Comparison of ENCODE assay signal across 14 mouse cellular contexts in genomic region chr5:24813005-24813404, GRCm38 (mm10). TPM values are rescaled to one million over a fixed set of nuclear protein-coding genes. Genes with fewer than 3 reads are reported as not detected.
DNase-seq lines count a peak whose midpoint lies in the region; ATAC-seq and TF ChIP-seq lines count a peak whose summit lies in the region.
"Had no signal": no experiment of that assay in that cellular context is flagged by ENCODE, and none has a peak within 500 bp of the region (broad histone marks: within the 10 kb centered on the region; RNA-seq: fewer than 3 reads in every experiment).

No protein-coding gene starts in this region.

- H3K36me3 ChIP-seq in kidney, embryonic 16.5 days (ENCODE audit: insufficient read depth, low read length), result peaks cover 50% of the 10 kb centered on the region
- H3K36me3 ChIP-seq in stomach, embryonic 16.5 days (ENCODE audit: control insufficient read depth, insufficient read depth, low read length), result peaks cover 24% of the 10 kb centered on the region; the same call in 1 of the 2 replicates
- peaks cover 26% of the 10 kb centered on the region for H3K36me3 ChIP-seq in stomach, postnatal 0 days (ENCODE audit: control insufficient read depth, insufficient read depth, low read length)
- peaks cover 75% of the 10 kb centered on the region for H3K36me3 ChIP-seq in forebrain, embryonic 13.5 days (ENCODE audit: poor library complexity, severe bottlenecking)

- H3K27ac ChIP-seq in kidney, embryonic 16.5 days (ENCODE audit: low read length), result peak overlapping the region; percentile 53; the same call in 1 of the 2 replicates
- peak overlapping the region; percentile 12; the same call in 1 of the 2 replicates for H3K27ac ChIP-seq in stomach, embryonic 16.5 days (ENCODE audit: low read length)
- H3K27ac ChIP-seq in stomach, postnatal 0 days (replicated peaks), result no peak overlapping the region
- no peak overlapping the region for H3K27ac ChIP-seq in forebrain, embryonic 13.5 days
- H3K27ac ChIP-seq: embryonic facial prominence, embryonic 13.5 days; heart, adult 2 months; liver, embryonic 15.5 days had no signal

- DNase-seq in kidney, adult 18-20 months, result no peak
- DNase-seq in stomach, postnatal 0 days (ENCODE audit: low spot score), result no peak
- DNase-seq in kidney, postnatal 10 days, result peak; percentile 56
- no peak for DNase-seq in frontal cortex, postnatal 10 days (ENCODE audit: low spot score in 2 of 2)
- DNase-seq: cerebellum, adult 8-10 months; heart, adult 2 months; spleen, adult 18-20 months had no signal

- no peaks in the 10 kb centered on the region for H3K9me3 ChIP-seq in kidney, embryonic 16.5 days (ENCODE audit: low read length)
- H3K9me3 ChIP-seq in stomach, embryonic 16.5 days (replicated peaks; ENCODE audit: control insufficient read depth, low read length), result no peaks in the 10 kb centered on the region
- H3K9me3 ChIP-seq in stomach, postnatal 0 days (ENCODE audit: control insufficient read depth, low read length), result no peaks in the 10 kb centered on the region
- no peaks in the 10 kb centered on the region for H3K9me3 ChIP-seq in forebrain, embryonic 13.5 days (replicated peaks)
- H3K9me3 ChIP-seq: embryonic facial prominence, embryonic 13.5 days; liver, embryonic 15.5 days had no signal

- WGBS in kidney, embryonic 16.5 days, result 41% methylated on average over 4 of the region's 4 CpGs
- WGBS in stomach, embryonic 16.5 days, result 59% methylated on average over 4 of the region's 4 CpGs
- 53% methylated on average over 4 of the region's 4 CpGs for WGBS in stomach, postnatal 0 days
- 81% methylated on average over 4 of the region's 4 CpGs for WGBS in forebrain, embryonic 13.5 days

- peaks cover 23% of the 10 kb centered on the region for H3K4me1 ChIP-seq in kidney, embryonic 16.5 days (ENCODE audit: insufficient read depth, low read length)
- peaks cover 4% of the 10 kb centered on the region; the same call in 1 of the 2 replicates for H3K4me1 ChIP-seq in stomach, embryonic 16.5 days (ENCODE audit: control insufficient read depth, insufficient read depth, low read length)
- H3K4me1 ChIP-seq in stomach, postnatal 0 days (replicated peaks; ENCODE audit: control insufficient read depth, insufficient read depth), result no peaks in the 10 kb centered on the region
- H3K4me1 ChIP-seq in forebrain, embryonic 13.5 days, result 0 out of 2 replicates have a peak, but pooled peaks cover 3% of the 10 kb centered on the region
- H3K4me1 ChIP-seq: embryonic facial prominence, embryonic 13.5 days; liver, embryonic 15.5 days had no signal

- no peaks in the 10 kb centered on the region for H3K27me3 ChIP-seq in kidney, embryonic 16.5 days (ENCODE audit: insufficient read depth, low read length)
- H3K27me3 ChIP-seq in stomach, embryonic 16.5 days (ENCODE audit: control insufficient read depth, insufficient read depth, low read length), result no peaks in the 10 kb centered on the region
- no peaks in the 10 kb centered on the region for H3K27me3 ChIP-seq in stomach, postnatal 0 days (ENCODE audit: control insufficient read depth, insufficient read depth, low read length)
- H3K27me3 ChIP-seq in forebrain, embryonic 13.5 days, result no peaks in the 10 kb centered on the region
- H3K27me3 ChIP-seq: embryonic facial prominence, embryonic 13.5 days; liver, embryonic 15.5 days had no signal

- no peak overlapping the region for H3K9ac ChIP-seq in kidney, embryonic 16.5 days (replicated peaks; ENCODE audit: low read length)
- no peak overlapping the region for H3K9ac ChIP-seq in stomach, embryonic 16.5 days (ENCODE audit: low read length)
- H3K9ac ChIP-seq in stomach, postnatal 0 days (ENCODE audit: low read length), result no peak overlapping the region
- no peak overlapping the region for H3K9ac ChIP-seq in forebrain, embryonic 13.5 days
- H3K9ac ChIP-seq: embryonic facial prominence, embryonic 13.5 days; liver, embryonic 15.5 days had no signal

- peak; percentile 83 for ATAC-seq in kidney, embryonic 16.5 days (ENCODE audit: low FRiP score, low TSS enrichment)
- ATAC-seq in stomach, embryonic 16.5 days (ENCODE audit: insufficient read depth, low FRiP score), result no peak
- ATAC-seq in stomach, postnatal 0 days (ENCODE audit: low FRiP score, low TSS enrichment), result no peak
- no peak for ATAC-seq in forebrain, embryonic 13.5 days
- ATAC-seq: lung, postnatal 0 days had no signal

- H3K4me2 ChIP-seq in kidney, embryonic 16.5 days (replicated peaks; ENCODE audit: low read depth, low read length), result no peak overlapping the region
- no peak overlapping the region for H3K4me2 ChIP-seq in stomach, embryonic 16.5 days (ENCODE audit: low read depth, low read length)
- no peak overlapping the region for H3K4me2 ChIP-seq in stomach, postnatal 0 days (replicated peaks; ENCODE audit: low read depth)
- H3K4me2 ChIP-seq in forebrain, embryonic 13.5 days, result no peak overlapping the region
- H3K4me2 ChIP-seq: embryonic facial prominence, embryonic 13.5 days; liver, embryonic 15.5 days had no signal

- no peak for TF ChIP-seq CTCF in stomach, postnatal 0 days (IDR thresholded peaks at IDR 0.05; ENCODE audit: low read depth)

- TF ChIP-seq EP300 in stomach, postnatal 0 days (optimal IDR thresholded peaks at IDR 0.05), result no peak

- no peak overlapping the region for H3K4me3 ChIP-seq in kidney, embryonic 16.5 days (ENCODE audit: low read length)
- no peak overlapping the region for H3K4me3 ChIP-seq in stomach, embryonic 16.5 days (replicated peaks; ENCODE audit: low read length)
- H3K4me3 ChIP-seq in stomach, postnatal 0 days (ENCODE audit: low read depth, low read length), result no peak overlapping the region
- H3K4me3 ChIP-seq in forebrain, embryonic 13.5 days, result no peak overlapping the region
- H3K4me3 ChIP-seq: embryonic facial prominence, embryonic 13.5 days; heart, adult 2 months; liver, embryonic 15.5 days had no signal

RNA-seq across cellular contexts. Expression of gene Rheb, which starts 29.4 kb away (rescaled TPM):
- 208 and 209 TPM in 2 replicates for polyA plus RNA-seq in kidney, embryonic 16.5 days (2015; fragmentation: Nextera tagmentation; extraction: Ambion mirVana)
- polyA plus RNA-seq in stomach, embryonic 16.5 days (2015; fragmentation: Nextera tagmentation; extraction: Ambion mirVana), result 218 and 227 TPM in 2 replicates
- polyA plus RNA-seq in stomach, postnatal 0 days (2015; fragmentation: Nextera tagmentation; extraction: Ambion mirVana), result 209 and 218 TPM in 2 replicates
- 232 and 237 TPM in 2 replicates for polyA plus RNA-seq in forebrain, embryonic 13.5 days (2015; fragmentation: Nextera tagmentation; extraction: Ambion mirVana)

RNA-seq across cellular contexts. Expression of gene Crygn, which starts 55.2 kb away (rescaled TPM):
- polyA plus RNA-seq in kidney, embryonic 16.5 days (2015; fragmentation: Nextera tagmentation; extraction: Ambion mirVana), result 1.5 and 3.9 TPM in 2 replicates
- 2.7 and 2.9 TPM in 2 replicates for polyA plus RNA-seq in stomach, embryonic 16.5 days (2015; fragmentation: Nextera tagmentation; extraction: Ambion mirVana)
- 2.5 and 3.0 TPM in 2 replicates for polyA plus RNA-seq in stomach, postnatal 0 days (2015; fragmentation: Nextera tagmentation; extraction: Ambion mirVana)
- not detected in 2 replicates for polyA plus RNA-seq in forebrain, embryonic 13.5 days (2015; fragmentation: Nextera tagmentation; extraction: Ambion mirVana)
- polyA plus RNA-seq: heart, adult 2 months; hindbrain, embryonic 11.5 days; liver, embryonic 15.5 days had no signal

Comparison
In these comparisons a context has a peak if more than half of its experiments do, and no peak if none do; other contexts are left out.
1. H3K27ac ChIP-seq: peak in kidney, embryonic 16.5 days (single experiment) and stomach, embryonic 16.5 days (single experiment); none in stomach, postnatal 0 days (single experiment) and forebrain, embryonic 13.5 days (single experiment).